Mouse (Mus musculus): ENCODE measurements at regions not wholly inside any gene's neighbourhood (a gene's known extent, or its start where the extent isn't known, plus 50 kb on each side); places are given as distances from the start of the nearest gene placed in this dataset.

DNA sequence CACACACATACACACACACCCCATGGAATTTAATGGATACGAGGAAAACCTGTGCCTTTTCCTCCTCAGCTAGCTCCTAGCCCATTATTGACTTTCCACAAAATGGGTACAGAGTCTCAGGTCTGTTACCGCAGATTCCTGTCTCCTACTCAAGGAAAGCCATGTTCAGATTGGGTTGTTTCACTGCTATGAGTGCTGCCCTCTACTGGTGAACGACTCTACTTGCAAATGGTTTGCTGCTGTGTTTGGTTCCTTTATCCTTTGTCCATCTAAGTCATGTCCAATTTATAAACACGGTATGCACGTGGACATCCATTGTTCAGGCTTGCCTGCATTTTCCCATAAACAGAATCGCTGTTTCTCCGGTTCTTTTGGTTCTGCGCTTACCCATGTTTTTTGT lies 144.4 kb upstream of the Acsl4 start:
- no peak for TF ChIP-seq CTCF (IDR thresholded peaks at IDR 0.05; ENCODE audit: insufficient read depth, low read depth, low read length)
- TF ChIP-seq POLR2A (IDR thresholded peaks at IDR 0.05; ENCODE audit: insufficient read depth, low read depth, low read length): no peak

All from olfactory bulb, adult 2 months (tissue).